Mouse (Mus musculus) mesoderm, embryonic 11.5 days (tissue): ENCODE measurements at regions not wholly inside any gene's neighbourhood (a gene's known extent, or its start where the extent isn't known, plus 50 kb on each side); places are given as distances from the start of the nearest gene placed in this dataset.
"Not testable (repeated sequence)": the region's sequence is repeated elsewhere in the genome, so short reads cannot be mapped to it uniquely, and the experiment has no call there.

Experiments
- DNase-seq: peaks from one replicate; pipeline ENCODE4 v3.0.0-alpha.2; 2012; ENCODE audit warnings: low read depth, low spot score

- no peak for DNase-seq
Observed at GRCm38 (mm10) chr7:116596914-116597313, 92.7 kb downstream of the Nucb2 start.

DNA sequence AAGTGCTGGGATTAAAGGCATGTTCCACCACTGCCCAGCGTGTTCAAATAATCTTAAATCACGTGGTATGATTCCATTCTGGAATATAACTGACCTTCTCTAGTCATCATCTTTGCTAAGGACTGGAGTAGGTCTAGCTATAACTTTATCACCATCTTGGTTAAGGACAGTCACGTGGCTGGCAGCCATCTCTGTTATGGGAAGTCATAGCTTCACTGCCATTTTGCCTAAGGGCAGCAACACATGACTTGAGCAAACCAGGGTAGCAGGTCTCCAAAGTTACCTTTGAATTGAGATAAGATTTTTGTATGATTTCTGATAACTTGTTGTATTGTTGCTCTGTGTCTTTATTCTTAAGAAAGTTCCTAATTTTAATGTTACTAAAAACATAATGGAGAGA lies 96.2 kb downstream of the Nucb2 start:
- no peak for DNase-seq

GRCm38 (mm10) chr7:116603167-116603839 lies 99.1 kb downstream of the Nucb2 start:
- no peak for DNase-seq

GRCm38 (mm10) chr7:116603840-116604194 lies 99.6 kb downstream of the Nucb2 start:
- no peak for DNase-seq

DNA sequence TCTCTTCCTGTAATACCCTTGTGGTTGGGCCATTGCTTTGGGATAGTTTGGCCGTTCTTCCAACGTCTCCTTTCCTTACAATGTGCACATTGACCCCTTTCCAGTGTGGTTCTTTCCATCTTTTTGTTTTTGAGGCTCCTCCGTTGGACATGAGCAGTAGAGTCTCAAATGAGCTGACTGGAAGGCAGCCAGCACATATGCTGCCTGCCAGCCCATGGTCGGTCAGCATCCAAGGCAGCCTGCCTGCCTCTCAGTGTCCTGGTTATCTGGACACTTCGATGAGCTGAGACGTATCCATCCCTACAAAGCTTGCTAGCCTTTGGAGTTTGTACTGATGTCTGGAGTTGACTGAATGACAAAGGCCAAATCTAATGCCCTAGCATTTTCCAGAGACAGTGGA lies 102.1 kb downstream of the Nucb2 start:
- no peak for DNase-seq

GRCm38 (mm10) chr7:116606751-116607483 lies 102.7 kb downstream of the Nucb2 start:
- DNase-seq = no peak

DNA sequence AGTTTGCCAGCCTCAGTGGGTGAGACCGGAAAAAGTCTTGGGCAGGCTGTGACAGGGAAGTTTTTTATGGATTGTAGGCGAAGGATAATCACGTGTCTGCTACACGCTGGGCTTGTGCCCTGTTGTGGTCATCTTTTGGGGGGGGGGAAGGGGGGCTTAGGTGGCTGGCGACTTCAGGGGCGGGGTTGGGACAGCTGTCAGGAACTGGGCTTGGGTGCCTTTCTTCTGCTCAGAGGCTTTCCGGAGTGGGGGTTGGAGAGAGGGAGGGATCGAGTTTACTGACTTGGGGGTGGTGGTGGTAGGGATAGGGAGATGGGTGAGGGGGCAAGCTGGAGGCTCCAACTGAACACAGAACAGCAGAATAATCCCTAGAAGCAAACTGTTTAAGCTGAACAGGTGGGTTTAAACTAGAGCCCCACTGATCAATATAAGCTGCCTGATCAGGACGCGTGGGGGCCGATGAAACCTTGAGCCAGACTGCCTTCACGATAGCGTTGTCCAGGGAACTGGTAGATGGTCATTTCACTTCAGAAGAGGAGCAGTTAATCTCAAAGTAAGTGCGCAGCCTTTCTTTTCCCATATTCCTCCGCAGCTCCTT lies 103.6 kb downstream of the Nucb2 start:
- peak; percentile 5 for DNase-seq

DNA sequence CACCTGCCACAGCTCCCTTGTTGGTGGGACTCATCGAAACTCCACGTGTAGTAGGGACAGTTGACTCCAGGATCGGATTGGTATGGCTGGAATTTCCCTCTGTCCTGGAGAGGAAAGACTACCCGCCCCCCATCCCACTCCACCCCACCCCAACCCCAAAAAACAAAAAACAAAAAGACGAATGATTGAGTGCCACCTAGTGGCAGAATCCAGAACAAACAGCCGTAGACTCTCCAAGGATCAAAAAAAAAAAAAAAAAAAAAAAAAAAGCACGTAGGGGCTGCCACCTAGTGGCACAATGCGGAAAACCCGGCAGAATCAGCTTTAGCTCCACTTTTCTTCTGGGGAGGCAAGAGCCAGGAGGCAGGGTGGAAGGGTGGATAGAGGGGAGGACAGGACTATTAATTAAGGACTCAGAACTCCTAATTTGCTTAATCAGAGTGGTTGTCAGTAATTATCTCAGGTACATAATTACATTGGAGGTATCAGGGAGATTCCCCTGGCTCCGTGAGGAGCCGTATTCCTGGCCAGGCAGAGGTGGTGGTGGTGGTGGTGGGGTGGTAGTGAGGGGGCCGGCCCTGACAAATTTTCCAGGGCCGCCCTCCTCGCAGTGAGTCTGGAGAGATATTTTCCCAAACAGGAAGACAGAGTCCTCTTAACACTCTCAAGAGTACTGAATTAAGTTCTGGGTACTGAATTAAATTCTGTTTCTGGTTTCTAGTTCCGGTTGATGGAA lies 104.3 kb downstream of the Nucb2 start:
- peak; percentile 88 for DNase-seq

DNA sequence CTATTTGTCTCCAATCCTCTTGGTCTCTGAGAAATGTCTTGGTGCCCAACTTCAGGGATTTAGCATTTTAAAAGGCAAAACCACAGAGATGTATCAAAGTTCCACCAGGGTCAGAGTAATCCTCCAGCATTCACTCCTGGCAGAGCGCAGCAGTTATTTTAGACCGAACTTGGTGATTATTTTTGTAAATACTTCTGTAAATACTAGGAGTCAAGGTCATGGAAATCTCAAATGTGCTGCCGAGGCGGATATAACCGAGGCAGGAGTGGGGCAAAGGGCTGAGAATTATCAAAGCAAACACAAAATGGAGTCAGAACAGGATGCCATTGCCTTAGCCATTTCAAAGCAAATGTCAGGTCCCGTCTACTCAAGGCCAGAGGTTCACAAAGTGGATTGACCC lies 105.2 kb downstream of the Nucb2 start:
- DNase-seq = no peak

DNA sequence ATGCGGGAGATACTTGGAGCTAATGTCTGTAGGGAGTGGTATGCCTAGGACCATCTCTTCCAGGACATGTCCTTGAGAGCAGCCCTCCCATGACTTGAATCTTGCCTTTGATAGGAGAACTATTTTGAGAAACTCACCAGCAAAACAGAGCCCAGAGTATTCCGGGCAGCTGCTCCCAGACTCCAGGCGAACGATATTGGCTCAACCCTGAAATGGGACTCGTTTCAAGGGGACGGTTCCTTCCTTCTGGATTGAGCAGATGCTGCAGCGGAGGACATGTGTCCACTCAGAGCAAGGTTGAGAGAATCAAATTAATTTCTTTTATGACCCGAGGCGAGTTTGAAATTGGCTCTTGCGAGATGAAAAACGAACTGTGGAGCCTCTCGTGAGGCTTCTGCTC lies 105.7 kb downstream of the Nucb2 start:
- no peak for DNase-seq

GRCm38 (mm10) chr7:116615984-116616383 lies 111.8 kb downstream of the Nucb2 start:
- no peak for DNase-seq

DNA sequence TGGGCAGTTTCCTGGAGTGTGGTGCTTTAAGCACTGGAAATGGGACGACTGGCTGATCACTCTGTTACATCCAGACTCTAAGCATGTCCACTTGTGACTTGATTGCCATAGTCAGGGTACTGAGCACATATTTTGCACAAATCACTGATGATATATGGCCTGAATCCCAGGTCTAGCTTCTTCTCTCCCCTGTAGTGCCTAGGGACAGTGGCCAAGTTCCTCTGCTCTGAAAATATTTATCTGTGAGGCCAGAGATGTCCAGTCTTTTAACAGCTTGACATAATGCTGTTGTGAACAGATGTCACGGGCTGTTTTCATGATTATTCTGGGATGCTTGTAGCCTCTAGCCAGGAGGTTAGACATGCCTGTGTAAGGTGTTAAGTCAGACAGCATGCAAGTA lies 115.5 kb downstream of the Nucb2 start:
- DNase-seq = no peak

DNA sequence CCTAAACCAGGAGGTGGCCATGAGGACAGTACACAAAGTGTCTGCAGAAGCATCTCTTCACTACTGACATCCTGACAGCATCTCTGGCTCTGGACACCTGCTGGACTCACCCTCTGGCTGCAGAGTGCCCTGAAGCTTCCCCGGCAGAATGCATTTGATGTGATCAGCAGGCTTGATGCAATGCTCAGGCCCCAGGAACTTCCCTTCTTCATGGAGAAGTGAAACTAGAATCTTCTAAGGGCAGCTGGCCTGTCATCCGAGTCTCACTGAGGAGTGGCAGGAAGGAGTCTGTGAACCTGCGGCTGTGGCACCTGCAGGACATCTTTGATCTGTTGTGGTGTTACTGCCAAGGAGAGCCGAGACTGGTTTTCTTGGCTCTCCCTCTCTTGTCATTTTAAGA lies 116.2 kb downstream of the Nucb2 start:
- no peak for DNase-seq

- DNase-seq = peak; percentile 24
Observed at GRCm38 (mm10) chr7:116633210-116633609, 129.0 kb downstream of the Nucb2 start.

GRCm38 (mm10) chr7:116644902-116645650 lies 140.9 kb downstream of the Nucb2 start:
- DNase-seq = peak; percentile 77

DNA sequence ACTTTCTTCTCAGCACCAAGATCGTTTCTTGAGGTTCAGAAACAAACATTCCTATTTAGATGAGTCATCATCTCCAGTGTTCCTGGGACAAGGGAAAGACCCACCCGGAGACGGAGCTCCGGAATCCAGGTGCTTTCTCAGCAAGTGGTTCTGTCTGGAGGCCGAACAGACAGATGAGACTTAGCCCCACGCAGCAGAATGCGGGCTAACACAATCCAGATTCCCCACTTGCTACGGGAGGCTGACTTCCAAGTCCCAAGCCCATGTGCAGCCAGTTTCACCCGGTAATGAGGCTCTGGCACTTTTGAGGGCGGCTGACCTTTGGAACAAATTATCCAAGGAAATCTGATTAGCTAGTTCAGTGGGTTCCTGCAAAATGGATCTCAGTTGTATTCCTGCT lies 150.3 kb downstream of the Nucb2 start:
- DNase-seq = no peak

- DNase-seq = not testable (repeated sequence)
Observed at GRCm38 (mm10) chr7:116657040-116657439, 152.9 kb downstream of the Nucb2 start.

DNA sequence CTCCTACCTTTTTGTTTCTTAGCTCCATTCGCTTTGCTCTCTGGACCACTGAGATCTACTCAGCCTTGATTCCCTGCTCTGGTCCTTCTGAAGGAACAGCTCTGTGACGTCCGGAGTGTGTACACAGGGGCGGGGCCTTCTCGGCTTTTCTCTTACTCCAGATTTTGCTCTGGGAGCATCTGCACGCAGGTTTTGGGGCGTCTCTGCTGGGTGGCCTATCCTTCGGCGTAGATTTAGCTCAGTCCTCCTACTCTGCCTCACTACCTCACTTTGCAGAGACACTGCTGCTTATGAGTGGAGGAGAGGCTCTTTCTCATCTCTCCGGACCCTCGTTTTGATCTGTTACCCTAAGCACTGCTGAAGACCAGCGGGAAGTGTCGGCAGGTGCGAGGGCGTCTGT lies 161.4 kb downstream of the Nucb2 start:
- DNase-seq = no peak

GRCm38 (mm10) chr7:116674199-116675019 lies 170.2 kb downstream of the Nucb2 start:
- no peak for DNase-seq

GRCm38 (mm10) chr7:116676696-116677095 lies 172.5 kb downstream of the Nucb2 start:
- no peak for DNase-seq

DNA sequence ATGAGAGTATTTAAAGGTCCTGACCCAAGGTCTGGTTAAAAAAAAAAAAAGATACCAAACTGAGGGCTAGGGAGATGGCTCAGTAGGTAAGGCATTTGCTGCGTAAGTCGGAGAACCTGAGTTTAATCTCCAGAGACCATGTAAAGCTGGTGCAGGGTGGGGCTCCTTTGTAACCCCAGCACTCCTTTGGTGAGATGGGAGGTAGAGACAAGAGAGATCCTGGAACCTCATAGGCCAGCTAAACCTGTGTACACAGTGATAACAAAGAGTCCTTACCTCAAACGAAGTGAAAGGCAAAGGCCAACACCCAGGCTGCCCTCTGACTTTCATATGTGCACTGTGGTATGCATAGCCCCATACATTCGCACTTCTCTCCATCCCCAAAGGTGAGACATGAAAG lies 175.0 kb downstream of the Nucb2 start:
- DNase-seq = no peak
